Mouse (Mus musculus) lung, adult 2 months (tissue): ENCODE measurements around the gene Adarb1.

Experiments
- CTCF ChIP-seq: fragments of 200-500 bp; IDR thresholded peaks from 2 replicates; pipeline ENCODE4 v1.5.1; 2011; ENCODE audit warnings: mild to moderate bottlenecking, low read length, control low read depth; ENCODE audit not compliant: insufficient read depth
- POLR2A ChIP-seq: fragments of 200-500 bp; IDR thresholded peaks from 2 replicates; pipeline ENCODE4 v1.6.1; 2011; ENCODE audit warnings: low read depth, mild to moderate bottlenecking, control low read depth, low read length, borderline replicate concordance; ENCODE audit errors: extremely low read depth

DNA sequence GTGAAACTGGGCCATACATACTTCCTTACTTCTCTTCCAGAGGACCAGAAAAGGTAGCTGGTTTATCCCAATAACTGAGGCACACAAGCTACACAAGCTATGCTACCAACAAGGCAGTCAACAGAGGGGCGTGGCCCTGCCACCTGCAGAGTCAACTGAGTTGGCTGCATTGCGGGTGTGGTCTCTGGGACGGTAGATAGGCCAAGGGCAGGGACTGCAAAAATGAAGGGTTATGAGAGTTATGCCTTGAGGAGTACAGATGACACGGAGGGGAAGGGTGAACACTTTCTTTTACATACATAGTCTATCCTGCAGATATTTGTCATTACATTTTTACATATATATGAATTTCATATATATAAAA lies 117.2 kb downstream of the Adarb1 start:
- TF ChIP-seq CTCF (no peak), POLR2A (no peak)
